Mouse (Mus musculus) midbrain, embryonic 16.5 days (tissue): ENCODE data around the gene Preb. TPM values are rescaled to one million over a fixed set of nuclear protein-coding genes. Genes with fewer than 3 reads are reported as not detected.

ENCODE experiments used
- ATAC-seq: fragments of 200-750 bp; cut with Nextera tagmentation; 2 replicates; pipeline ENCODE4 v1.8.0; 2017; ENCODE audit warnings: moderate TSS enrichment
- H3K27ac ChIP-seq: fragments of 300-500 bp; sonication (generic); 2 replicates; pipeline ENCODE4 v1.5.1; 2014; ENCODE audit warnings: mild to moderate bottlenecking, low read length, mixed read lengths
- H3K27me3 ChIP-seq: fragments of 300-500 bp; sonication (generic); 2 replicates; pipeline ENCODE4 v1.6.1; 2014; ENCODE audit warnings: low read depth, low read length, mixed read lengths; ENCODE audit not compliant: control insufficient read depth, insufficient read depth
- H3K36me3 ChIP-seq: fragments of 300-500 bp; sonication (generic); 2 replicates; pipeline ENCODE4 v1.6.1; 2014; ENCODE audit warnings: mild to moderate bottlenecking, low read length, moderate library complexity, mixed read lengths; ENCODE audit not compliant: control insufficient read depth, insufficient read depth
- H3K4me1 ChIP-seq: fragments of 300-500 bp; sonication (generic); 2 replicates; pipeline ENCODE4 v1.6.1; 2014; ENCODE audit warnings: mild to moderate bottlenecking, low read length, mixed read lengths; ENCODE audit not compliant: control insufficient read depth, insufficient read depth
- H3K4me2 ChIP-seq: fragments of 300-500 bp; sonication (generic); 2 replicates; pipeline ENCODE4 v1.6.1; 2014; ENCODE audit warnings: mild to moderate bottlenecking, low read length, mixed read lengths
- H3K4me3 ChIP-seq: fragments of 300-500 bp; sonication (generic); 2 replicates; pipeline ENCODE4 v1.5.1; 2014; ENCODE audit warnings: low read depth, mild to moderate bottlenecking, low read length, moderate library complexity, mixed read lengths
- H3K9ac ChIP-seq: fragments of 300-500 bp; sonication (generic); 2 replicates; pipeline ENCODE4 v1.6.1; 2014; ENCODE audit warnings: low read depth, low read length, mixed read lengths
- H3K9me3 ChIP-seq: fragments of 300-500 bp; sonication (generic); replicated peaks from 2 replicates; pipeline ENCODE4 v1.6.1; 2014; ENCODE audit warnings: mild to moderate bottlenecking, low read length, mixed read lengths; ENCODE audit not compliant: control insufficient read depth, poor library complexity, severe bottlenecking
- WGBS: fragments of 180-500 bp; shearing (Covaris S2); extraction: QIAGEN DNeasy Blood & Tissue Kit; methylation state at CpG from one replicate; pipeline ENCODE4 v1.1.7; 2014; 5-methylcytosine and 5-hydroxymethylcytosine counted together
- polyA plus RNA-seq: library from polyadenylated mRNA; unstranded; fragments of >200 nt; fragmentation: Nextera tagmentation; extraction: Ambion mirVana; gene quantifications from 2 replicates; pipeline ENCODE4 v1.2.1, GENCODE M21; 2015

Gene Preb
- polyA plus RNA-seq, 1 experiment from 2014 or later = 102 TPM

GRCm38 (mm10) chr5:30950451-30950850, 9.7 kb downstream of the Preb start:
- H3K4me2 ChIP-seq = peak overlapping the region; percentile 94
- H3K4me1 ChIP-seq = peaks cover 15% of the 10 kb centered on the region
- H3K27ac ChIP-seq = peak overlapping the region; percentile 56; the same call in 1 of the 2 replicates
- H3K4me3 ChIP-seq = peak overlapping the region; percentile 61
- H3K9me3 ChIP-seq = no peaks in the 10 kb centered on the region
- ATAC-seq = no peak
- H3K9ac ChIP-seq = peak overlapping the region; percentile 65
- WGBS = 63% methylated on average over 4 of the region's 4 CpGs
- H3K27me3 ChIP-seq = no peaks in the 10 kb centered on the region
- H3K36me3 ChIP-seq = peaks cover 25% of the 10 kb centered on the region

GRCm38 (mm10) chr5:30949654-30950326, 10.4 kb downstream of the Preb start:
- Histone ChIP-seq H3K36me3 (peaks cover 19% of the 10 kb centered on the region), H3K27ac (peak overlapping the region; percentile 56), H3K4me2 (peak overlapping the region; percentile 94), H3K9me3 (no peaks in the 10 kb centered on the region), H3K27me3 (no peaks in the 10 kb centered on the region), H3K4me3 (peak overlapping the region; percentile 61), H3K9ac (peak overlapping the region; percentile 65), H3K4me1 (peaks cover 15% of the 10 kb centered on the region)
- under 1% methylated on average over 31 of the region's 31 CpGs for WGBS
- peak; percentile 81 for ATAC-seq

- Histone ChIP-seq H3K27ac (no peak overlapping the region), H3K9ac (no peak overlapping the region), H3K4me1 (peaks cover 19% of the 10 kb centered on the region), H3K9me3 (no peaks in the 10 kb centered on the region), H3K4me3 (no peak overlapping the region), H3K27me3 (no peaks in the 10 kb centered on the region), H3K4me2 (no peak overlapping the region), H3K36me3 (peaks cover 8% of the 10 kb centered on the region; the same call in 1 of the 2 replicates)
- 84% methylated on average over 5 of the region's 5 CpGs for WGBS
- ATAC-seq = no peak
Measured at GRCm38 (mm10) chr5:30948620-30949019, 11.5 kb downstream of the Preb start.

- Histone ChIP-seq H3K9ac (peak within 1 kb of the TSS; percentile 89), H3K27ac (peak within 1 kb of the TSS; percentile 33), H3K4me1 (peaks cover 11% of the 10 kb centered on the region), H3K9me3 (no peaks in the 10 kb centered on the region), H3K4me2 (peak within 1 kb of the TSS; percentile 79), H3K27me3 (no peaks in the 10 kb centered on the region), H3K36me3 (no peaks in the 10 kb centered on the region), H3K4me3 (peak within 1 kb of the TSS; percentile 63)
- peak; percentile 76 for ATAC-seq
- WGBS = 5% methylated on average over 44 of the region's 44 CpGs
Measured at GRCm38 (mm10) chr5:30944956-30945781, 15.0 kb downstream of the Preb start, which contains the start of gene Cgref1. TSS of gene Cgref1 (minus strand) at chr5:30945591.

GRCm38 (mm10) chr5:30944344-30944743, 15.8 kb downstream of the Preb start:
- no peaks in the 10 kb centered on the region for H3K36me3 ChIP-seq
- H3K4me1 ChIP-seq = peaks cover 8% of the 10 kb centered on the region; the same call in 1 of the 2 replicates
- peak overlapping the region; percentile 79 for H3K4me2 ChIP-seq
- 88% methylated on average over 6 of the region's 6 CpGs for WGBS
- H3K9ac ChIP-seq = 0 out of 2 replicates have a peak overlapping the region, but pooled peaks have one; percentile 89
- peak overlapping the region; percentile 63 for H3K4me3 ChIP-seq
- no peak for ATAC-seq
- H3K9me3 ChIP-seq = no peaks in the 10 kb centered on the region
- no peaks in the 10 kb centered on the region for H3K27me3 ChIP-seq
- no peak overlapping the region for H3K27ac ChIP-seq

GRCm38 (mm10) chr5:30943004-30943403, 17.2 kb downstream of the Preb start:
- Histone ChIP-seq H3K4me3 (no peak overlapping the region), H3K9ac (no peak overlapping the region), H3K27me3 (no peaks in the 10 kb centered on the region), H3K36me3 (no peaks in the 10 kb centered on the region), H3K4me2 (no peak overlapping the region), H3K9me3 (no peaks in the 10 kb centered on the region), H3K4me1 (0 out of 2 replicates have a peak, but pooled peaks cover 4% of the 10 kb centered on the region), H3K27ac (no peak overlapping the region)
- ATAC-seq = no peak
- WGBS = 97% methylated on average over 2 of the region's 2 CpGs

GRCm38 (mm10) chr5:30934725-30935461, 25.3 kb downstream of the Preb start:
- ATAC-seq = no peak
- 85% methylated on average over 5 of the region's 5 CpGs for WGBS
- Histone ChIP-seq H3K27ac (no peak overlapping the region), H3K9me3 (no peaks in the 10 kb centered on the region), H3K4me2 (no peak overlapping the region), H3K4me1 (no peaks in the 10 kb centered on the region), H3K27me3 (no peaks in the 10 kb centered on the region), H3K4me3 (no peak overlapping the region), H3K9ac (no peak overlapping the region), H3K36me3 (0 out of 2 replicates have a peak, but pooled peaks cover 6% of the 10 kb centered on the region)

- H3K4me3 ChIP-seq = no peak overlapping the region
- no peak overlapping the region for H3K9ac ChIP-seq
- no peak for ATAC-seq
- 62% methylated on average over 5 of the region's 5 CpGs for WGBS
- no peak overlapping the region for H3K27ac ChIP-seq
- 0 out of 2 replicates have a peak, but pooled peaks cover 6% of the 10 kb centered on the region for H3K36me3 ChIP-seq
- H3K4me1 ChIP-seq = no peaks in the 10 kb centered on the region
- H3K9me3 ChIP-seq = no peaks in the 10 kb centered on the region
- no peaks in the 10 kb centered on the region for H3K27me3 ChIP-seq
- H3K4me2 ChIP-seq = no peak overlapping the region
Measured at GRCm38 (mm10) chr5:30933705-30934104, 26.5 kb downstream of the Preb start.
